Mouse (Mus musculus): Measurements from ENCODE around the gene Treml1. TPM values are rescaled to one million over a fixed set of nuclear protein-coding genes. Genes with fewer than 3 reads are reported as not detected.

The Treml1 gene
- polyA plus RNA-seq, 1 experiment from 2014 or later, result not detected

GRCm38 (mm10) chr17:48404706-48405105 lies 45.0 kb downstream of the Treml1 start:
- no peaks in the 10 kb centered on the region for H3K9me3 ChIP-seq (ENCODE audit: control insufficient read depth, low read length)
- H3K27ac ChIP-seq (replicated peaks), result no peak overlapping the region
- no peak overlapping the region for H3K9ac ChIP-seq (ENCODE audit: low read length)
- no peaks in the 10 kb centered on the region for H3K4me1 ChIP-seq (replicated peaks; ENCODE audit: control insufficient read depth, insufficient read depth)
- no peak overlapping the region for H3K4me3 ChIP-seq (ENCODE audit: low read depth, low read length)
- 89% methylated on average over 1 of the region's 1 CpGs for WGBS
- no peak for TF ChIP-seq CTCF (IDR thresholded peaks at IDR 0.05; ENCODE audit: low read depth)
- TF ChIP-seq EP300 (optimal IDR thresholded peaks at IDR 0.05), result no peak
- no peak for ATAC-seq (ENCODE audit: low FRiP score, low TSS enrichment)
- H3K4me2 ChIP-seq (replicated peaks; ENCODE audit: low read depth), result no peak overlapping the region
- H3K27me3 ChIP-seq (ENCODE audit: control insufficient read depth, insufficient read depth, low read length), result no peaks in the 10 kb centered on the region
- DNase-seq (ENCODE audit: low spot score), result no peak
- peaks cover 2% of the 10 kb centered on the region; the same call in 1 of the 2 replicates for H3K36me3 ChIP-seq (ENCODE audit: control insufficient read depth, insufficient read depth, low read length)

GRCm38 (mm10) chr17:48407154-48407553 lies 47.4 kb downstream of the Treml1 start:
- TF ChIP-seq CTCF (IDR thresholded peaks at IDR 0.05; ENCODE audit: low read depth) (no peak), EP300 (optimal IDR thresholded peaks at IDR 0.05) (no peak)
- Histone ChIP-seq H3K4me3 (ENCODE audit: low read depth, low read length) (no peak overlapping the region), H3K27ac (replicated peaks) (no peak overlapping the region), H3K9me3 (ENCODE audit: control insufficient read depth, low read length) (no peaks in the 10 kb centered on the region), H3K36me3 (ENCODE audit: control insufficient read depth, insufficient read depth, low read length) (no peaks in the 10 kb centered on the region; the same call in 1 of the 2 replicates), H3K9ac (ENCODE audit: low read length) (no peak overlapping the region), H3K4me2 (replicated peaks; ENCODE audit: low read depth) (no peak overlapping the region), H3K27me3 (ENCODE audit: control insufficient read depth, insufficient read depth, low read length) (no peaks in the 10 kb centered on the region), H3K4me1 (replicated peaks; ENCODE audit: control insufficient read depth, insufficient read depth) (peaks cover 2% of the 10 kb centered on the region; the same call in 1 of the 2 replicates)
- ATAC-seq (ENCODE audit: low FRiP score, low TSS enrichment) (no peak), DNase-seq (ENCODE audit: low spot score) (no peak)
- 76% methylated on average over 4 of the region's 4 CpGs for WGBS

GRCm38 (mm10) chr17:48407910-48408525 lies 48.3 kb downstream of the Treml1 start:
- 3% methylated on average over 8 of the region's 8 CpGs for WGBS
- ATAC-seq (ENCODE audit: low FRiP score, low TSS enrichment), result no peak

GRCm38 (mm10) chr17:48408526-48409291 lies 49.0 kb downstream of the Treml1 start:
- peaks cover 2% of the 10 kb centered on the region; the same call in 1 of the 2 replicates for H3K36me3 ChIP-seq (ENCODE audit: control insufficient read depth, insufficient read depth, low read length)
- peak overlapping the region; percentile 80 for H3K4me3 ChIP-seq (ENCODE audit: low read depth, low read length)
- ATAC-seq (ENCODE audit: low FRiP score, low TSS enrichment) (peak; percentile 34), DNase-seq (ENCODE audit: low spot score) (peak; percentile 84)
- no peaks in the 10 kb centered on the region for H3K27me3 ChIP-seq (ENCODE audit: control insufficient read depth, insufficient read depth, low read length)
- no peaks in the 10 kb centered on the region for H3K9me3 ChIP-seq (ENCODE audit: control insufficient read depth, low read length)
- TF ChIP-seq EP300 (optimal IDR thresholded peaks at IDR 0.05) (no peak), CTCF (IDR thresholded peaks at IDR 0.05; ENCODE audit: low read depth) (no peak)
- H3K27ac ChIP-seq (replicated peaks), result peak overlapping the region; percentile 100
- H3K4me1 ChIP-seq (replicated peaks; ENCODE audit: control insufficient read depth, insufficient read depth), result peaks cover 2% of the 10 kb centered on the region; the same call in 1 of the 2 replicates
- peak overlapping the region; percentile 77 for H3K4me2 ChIP-seq (replicated peaks; ENCODE audit: low read depth)
- peak overlapping the region; percentile 99 for H3K9ac ChIP-seq (ENCODE audit: low read length)
- under 1% methylated on average over 45 of the region's 47 CpGs for WGBS

More at GRCm38 (mm10) chr17:48407910-48408525, 48.3 kb downstream of the Treml1 start:
- Histone ChIP-seq H3K27me3 (ENCODE audit: control insufficient read depth, insufficient read depth, low read length) (no peaks in the 10 kb centered on the region), H3K4me2 (replicated peaks; ENCODE audit: low read depth) (peak overlapping the region; percentile 77), H3K9ac (ENCODE audit: low read length) (peak overlapping the region; percentile 99), H3K36me3 (ENCODE audit: control insufficient read depth, insufficient read depth, low read length) (no peaks in the 10 kb centered on the region; the same call in 1 of the 2 replicates), H3K9me3 (ENCODE audit: control insufficient read depth, low read length) (no peaks in the 10 kb centered on the region), H3K4me3 (ENCODE audit: low read depth, low read length) (peak overlapping the region; percentile 80), H3K27ac (replicated peaks) (peak overlapping the region; percentile 100), H3K4me1 (replicated peaks; ENCODE audit: control insufficient read depth, insufficient read depth) (peaks cover 2% of the 10 kb centered on the region; the same call in 1 of the 2 replicates)
- DNase-seq (ENCODE audit: low spot score), result no peak
- TF ChIP-seq CTCF (IDR thresholded peaks at IDR 0.05; ENCODE audit: low read depth) (no peak), EP300 (optimal IDR thresholded peaks at IDR 0.05) (no peak)

- WGBS, result under 1% methylated on average over 70 of the region's 84 CpGs
- Histone ChIP-seq H3K27ac (replicated peaks) (peak within 1 kb of the TSS; percentile 100), H3K4me2 (replicated peaks; ENCODE audit: low read depth) (peak within 1 kb of the TSS; percentile 80), H3K36me3 (ENCODE audit: control insufficient read depth, insufficient read depth, low read length) (peaks cover 2% of the 10 kb centered on the region; the same call in 1 of the 2 replicates), H3K4me3 (ENCODE audit: low read depth, low read length) (peak within 1 kb of the TSS; percentile 80), H3K4me1 (replicated peaks; ENCODE audit: control insufficient read depth, insufficient read depth) (peaks cover 2% of the 10 kb centered on the region; the same call in 1 of the 2 replicates), H3K27me3 (ENCODE audit: control insufficient read depth, insufficient read depth, low read length) (no peaks in the 10 kb centered on the region), H3K9me3 (ENCODE audit: control insufficient read depth, low read length) (no peaks in the 10 kb centered on the region), H3K9ac (ENCODE audit: low read length) (peak within 1 kb of the TSS; percentile 99)
- DNase-seq (ENCODE audit: low spot score) (peak; percentile 100), ATAC-seq (ENCODE audit: low FRiP score, low TSS enrichment) (peak; percentile 96)
- peak; percentile 33 for TF ChIP-seq EP300 (optimal IDR thresholded peaks at IDR 0.05)
- TF ChIP-seq CTCF (IDR thresholded peaks at IDR 0.05; ENCODE audit: low read depth), result peak; percentile 31
Observed at GRCm38 (mm10) chr17:48409380-48410298, 49.9 kb downstream of the Treml1 start, which contains the start of the genes Nfya and Oard1. Nfya (minus strand) TSS chr17:48409906. Oard1 (plus strand) TSS chr17:48410014.

Data from stomach, postnatal 0 days (tissue).